Comparison of ENCODE assay signal across 19 mouse cellular contexts in genomic region chr13:94765852-94766251, GRCm38 (mm10).
"Had no signal": no experiment of that assay in that cellular context is flagged by ENCODE, and none has a peak within 500 bp of the region (broad histone marks: within the 10 kb centered on the region; RNA-seq: fewer than 3 reads in every experiment).

No protein-coding gene starts in this region.

- H3K4me1 ChIP-seq: neural tube, embryonic 12.5 days; neural tube, embryonic 15.5 days had no signal

- H3K9ac ChIP-seq: liver, embryonic 14.5 days; liver, postnatal 0 days; lung, embryonic 14.5 days; neural tube, embryonic 12.5 days; neural tube, embryonic 15.5 days had no signal

- H3K4me3 ChIP-seq: left cerebral cortex, adult 2 months; neural tube, embryonic 12.5 days; neural tube, embryonic 15.5 days had no signal

- H3K9me3 ChIP-seq: neural tube, embryonic 12.5 days; neural tube, embryonic 15.5 days had no signal

- H3K36me3 ChIP-seq: neural tube, embryonic 12.5 days; neural tube, embryonic 15.5 days had no signal

- H3K27ac ChIP-seq: kidney, postnatal 0 days; left cerebral cortex, adult 2 months; liver, embryonic 14.5 days; neural tube, embryonic 12.5 days; neural tube, embryonic 15.5 days; stomach, postnatal 0 days had no signal

- H3K4me2 ChIP-seq: lung, embryonic 14.5 days; midbrain, embryonic 11.5 days; neural tube, embryonic 12.5 days; neural tube, embryonic 15.5 days had no signal

- H3K27me3 ChIP-seq: neural tube, embryonic 12.5 days; neural tube, embryonic 15.5 days had no signal

- DNase-seq: kidney, adult 2 months; kidney, postnatal 25 days; layer of hippocampus, postnatal 36 days; liver, postnatal 0 days; lung, embryonic 14.5 days; lung, postnatal 10 days; lung, postnatal 4 days; midbrain, embryonic 14.5 days; retina, postnatal 1 day; thymus, adult 2 months; thymus, postnatal 14 days had no signal

- ATAC-seq: intestine, embryonic 16.5 days; liver, postnatal 0 days had no signal
